Mouse (Mus musculus): Measurements from ENCODE around the gene Ift81. TPM values are rescaled to one million over a fixed set of nuclear protein-coding genes. Genes with fewer than 3 reads are reported as not detected.

Gene Ift81
- polyA plus RNA-seq, 1 experiment: not detected

DNA sequence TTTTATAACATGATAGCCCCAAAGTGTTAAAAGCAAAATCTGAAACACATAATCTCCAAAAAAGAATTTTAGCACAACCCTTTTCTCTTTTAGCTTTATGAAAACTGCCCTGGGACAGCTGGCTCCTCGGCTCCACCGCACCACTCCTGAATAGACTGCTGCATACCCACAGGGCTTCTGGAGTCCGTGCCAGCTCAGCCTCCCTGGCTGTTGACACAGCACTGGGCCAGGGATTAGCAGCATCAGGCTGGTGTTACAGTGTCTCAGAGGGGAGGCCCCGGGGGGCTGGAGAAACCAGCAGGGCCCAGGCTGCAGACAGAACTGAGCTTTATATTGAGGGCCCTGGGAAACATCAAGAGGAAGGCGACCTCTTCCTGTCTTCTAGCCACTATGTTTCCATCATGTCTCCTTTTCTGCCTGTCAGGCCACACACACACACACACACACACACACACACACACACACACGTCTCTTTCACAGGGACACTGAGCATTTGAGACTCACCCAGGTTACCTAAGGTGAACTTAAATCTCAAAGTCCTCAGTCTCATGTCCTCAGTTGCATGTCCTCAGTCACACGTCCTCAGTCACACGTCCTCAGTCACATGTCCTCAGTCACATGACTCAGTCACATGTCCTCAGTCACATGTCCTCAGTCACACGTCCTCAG lies 33.1 kb upstream of the Ift81 start:
- TF ChIP-seq CTCF (IDR thresholded peaks at IDR 0.05; ENCODE audit: insufficient read depth, low read depth, low read length) (no peak), POLR2A (IDR thresholded peaks at IDR 0.05; ENCODE audit: insufficient read depth, low read depth, low read length) (no peak)
- no peak overlapping the region for H3K4me3 ChIP-seq (ENCODE audit: insufficient read depth, low read depth, low read length)
- WGBS: 65% methylated on average over 9 of the region's 9 CpGs
- peaks cover 53% of the 10 kb centered on the region for H3K4me1 ChIP-seq (ENCODE audit: control insufficient read depth, insufficient read depth, low read length)
- H3K27ac ChIP-seq (ENCODE audit: insufficient read depth, low read depth, low read length): no peak overlapping the region

DNA sequence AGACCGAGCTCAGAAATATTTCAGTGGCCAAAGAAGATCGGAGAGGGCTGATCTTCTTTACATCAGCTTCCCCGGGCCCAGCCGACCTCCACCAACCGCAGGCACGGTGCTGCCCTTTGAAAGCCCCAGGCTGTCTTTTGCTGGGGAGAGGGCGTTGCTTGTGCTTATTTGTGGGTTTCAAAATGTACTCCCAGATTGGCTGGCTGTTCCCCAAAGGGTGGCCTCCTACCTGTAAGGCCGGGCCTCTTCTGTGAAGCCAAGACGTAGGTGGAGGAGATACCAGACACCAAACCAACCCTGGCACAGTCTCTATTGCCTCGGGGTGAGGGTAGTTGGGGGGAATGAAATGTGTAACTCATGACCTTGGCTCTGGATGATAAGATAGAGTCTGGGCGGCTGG lies 31.7 kb upstream of the Ift81 start:
- Histone ChIP-seq H3K4me1 (ENCODE audit: control insufficient read depth, insufficient read depth, low read length) (peaks cover 50% of the 10 kb centered on the region), H3K4me3 (ENCODE audit: insufficient read depth, low read depth, low read length) (no peak overlapping the region), H3K27ac (ENCODE audit: insufficient read depth, low read depth, low read length) (no peak overlapping the region)
- 94% methylated on average over 11 of the region's 11 CpGs for WGBS
- no peak for TF ChIP-seq POLR2A (IDR thresholded peaks at IDR 0.05; ENCODE audit: insufficient read depth, low read depth, low read length)
- TF ChIP-seq CTCF (IDR thresholded peaks at IDR 0.05; ENCODE audit: insufficient read depth, low read depth, low read length): no peak

DNA sequence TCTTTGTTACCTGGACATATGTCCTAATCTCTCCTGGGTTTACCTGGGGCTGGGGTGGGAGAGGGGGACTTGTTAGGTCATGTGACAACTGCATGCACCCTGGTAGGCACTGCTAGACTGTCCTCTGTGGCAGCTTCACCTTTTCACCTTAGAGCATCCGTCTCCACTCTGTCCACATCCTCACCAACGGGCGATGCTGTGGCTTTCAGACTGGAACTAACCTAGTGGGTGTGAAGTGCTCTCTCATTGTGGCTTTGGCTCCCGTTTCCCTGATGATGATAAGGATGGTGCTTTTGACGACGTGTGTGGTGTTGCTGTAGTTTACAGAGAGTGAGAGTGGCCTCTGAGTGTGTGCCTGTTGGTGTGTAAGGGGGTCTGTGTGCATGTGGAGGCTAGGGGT lies 31.0 kb upstream of the Ift81 start:
- TF ChIP-seq CTCF (IDR thresholded peaks at IDR 0.05; ENCODE audit: insufficient read depth, low read depth, low read length): no peak
- no peak for TF ChIP-seq POLR2A (IDR thresholded peaks at IDR 0.05; ENCODE audit: insufficient read depth, low read depth, low read length)
- H3K4me3 ChIP-seq (ENCODE audit: insufficient read depth, low read depth, low read length): no peak overlapping the region
- H3K4me1 ChIP-seq (ENCODE audit: control insufficient read depth, insufficient read depth, low read length): peaks cover 48% of the 10 kb centered on the region
- 94% methylated on average over 6 of the region's 6 CpGs for WGBS
- no peak overlapping the region for H3K27ac ChIP-seq (ENCODE audit: insufficient read depth, low read depth, low read length)

DNA sequence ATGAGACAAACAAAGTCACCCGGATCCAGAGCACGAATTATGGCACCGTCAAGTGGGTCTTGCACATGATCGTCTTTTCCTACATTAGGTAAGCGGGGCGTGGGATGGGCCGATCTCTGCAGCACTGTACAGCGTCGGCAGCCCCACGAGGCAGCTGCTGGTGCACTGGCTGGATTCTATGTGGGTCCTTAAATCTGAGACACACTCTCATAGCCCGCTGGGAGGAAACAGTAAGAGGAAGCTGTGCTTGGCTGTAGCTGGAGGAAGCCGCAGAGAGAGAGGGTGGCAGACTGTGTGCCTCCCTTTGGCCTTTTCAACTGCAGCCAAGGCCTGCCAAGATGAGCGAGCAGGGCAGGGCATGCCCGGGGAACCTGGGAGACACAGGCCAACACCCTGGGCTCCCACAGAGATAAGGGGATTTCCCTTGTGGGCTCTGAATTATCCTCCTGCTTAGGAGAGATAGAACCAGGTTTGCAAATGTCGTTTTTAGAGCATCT lies 29.8 kb upstream of the Ift81 start:
- 31% methylated on average over 15 of the region's 15 CpGs for WGBS
- peaks cover 40% of the 10 kb centered on the region for H3K4me1 ChIP-seq (ENCODE audit: control insufficient read depth, insufficient read depth, low read length)
- peak overlapping the region; percentile 33 for H3K4me3 ChIP-seq (ENCODE audit: insufficient read depth, low read depth, low read length)
- TF ChIP-seq POLR2A (IDR thresholded peaks at IDR 0.05; ENCODE audit: insufficient read depth, low read depth, low read length): no peak
- TF ChIP-seq CTCF (IDR thresholded peaks at IDR 0.05; ENCODE audit: insufficient read depth, low read depth, low read length): no peak
- peak overlapping the region; percentile 68 for H3K27ac ChIP-seq (ENCODE audit: insufficient read depth, low read depth, low read length)

DNA sequence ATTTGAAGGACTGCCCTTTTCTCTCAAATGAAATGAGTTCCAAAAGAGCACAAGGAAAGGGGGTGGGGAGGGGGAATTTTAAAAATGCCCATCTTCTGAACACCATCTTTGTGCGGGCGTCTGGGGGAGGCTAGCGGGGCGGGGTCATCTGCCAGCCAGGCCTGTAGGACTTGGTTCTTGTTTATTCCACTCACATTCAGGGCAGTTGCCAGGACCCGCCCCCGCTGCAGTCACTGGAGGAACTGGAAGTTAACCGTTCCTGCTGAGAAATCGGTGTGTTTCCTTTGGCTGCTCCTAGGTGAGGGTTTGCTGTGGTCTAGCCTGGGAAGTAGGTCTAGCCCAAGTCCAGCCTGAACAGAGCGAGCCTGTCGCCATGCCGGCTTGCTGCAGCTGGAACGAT lies 29.4 kb upstream of the Ift81 start, which contains the start of gene P2rx7:
TSS of gene P2rx7 (plus strand) at position 211 of the 400 bp plus-strand sequence.
- WGBS: 33% methylated on average over 12 of the region's 12 CpGs
- Histone ChIP-seq H3K4me1 (ENCODE audit: control insufficient read depth, insufficient read depth, low read length) (peaks cover 37% of the 10 kb centered on the region), H3K27ac (ENCODE audit: insufficient read depth, low read depth, low read length) (peak within 1 kb of the TSS; percentile 68), H3K4me3 (ENCODE audit: insufficient read depth, low read depth, low read length) (peak within 1 kb of the TSS; percentile 33)
- TF ChIP-seq CTCF (IDR thresholded peaks at IDR 0.05; ENCODE audit: insufficient read depth, low read depth, low read length) (no peak), POLR2A (IDR thresholded peaks at IDR 0.05; ENCODE audit: insufficient read depth, low read depth, low read length) (no peak)

DNA sequence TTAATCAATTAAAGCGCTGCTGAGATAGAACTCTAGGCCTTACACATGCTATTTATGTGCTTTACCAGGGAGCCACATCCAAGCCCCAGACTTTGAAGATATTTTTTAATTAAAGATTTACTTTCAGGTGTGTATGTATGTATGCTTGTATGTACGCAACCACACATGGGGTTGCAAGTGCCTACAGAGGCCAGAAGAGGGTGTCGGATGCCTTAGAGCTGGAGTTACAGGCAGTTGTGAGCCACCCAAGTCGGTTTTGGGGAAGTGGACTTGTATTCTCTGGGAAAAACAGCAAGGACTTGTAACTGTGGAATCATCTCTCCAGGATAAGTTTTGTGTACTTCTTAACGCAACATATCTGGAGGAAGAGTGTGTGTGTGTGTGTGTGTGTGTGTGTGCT lies 25.7 kb upstream of the Ift81 start:
- Histone ChIP-seq H3K4me3 (ENCODE audit: insufficient read depth, low read depth, low read length) (no peak overlapping the region), H3K27ac (ENCODE audit: insufficient read depth, low read depth, low read length) (no peak overlapping the region), H3K4me1 (ENCODE audit: control insufficient read depth, insufficient read depth, low read length) (peaks cover 26% of the 10 kb centered on the region)
- no peak for TF ChIP-seq POLR2A (IDR thresholded peaks at IDR 0.05; ENCODE audit: insufficient read depth, low read depth, low read length)
- TF ChIP-seq CTCF (IDR thresholded peaks at IDR 0.05; ENCODE audit: insufficient read depth, low read depth, low read length): no peak
- 85% methylated on average over 5 of the region's 5 CpGs for WGBS

DNA sequence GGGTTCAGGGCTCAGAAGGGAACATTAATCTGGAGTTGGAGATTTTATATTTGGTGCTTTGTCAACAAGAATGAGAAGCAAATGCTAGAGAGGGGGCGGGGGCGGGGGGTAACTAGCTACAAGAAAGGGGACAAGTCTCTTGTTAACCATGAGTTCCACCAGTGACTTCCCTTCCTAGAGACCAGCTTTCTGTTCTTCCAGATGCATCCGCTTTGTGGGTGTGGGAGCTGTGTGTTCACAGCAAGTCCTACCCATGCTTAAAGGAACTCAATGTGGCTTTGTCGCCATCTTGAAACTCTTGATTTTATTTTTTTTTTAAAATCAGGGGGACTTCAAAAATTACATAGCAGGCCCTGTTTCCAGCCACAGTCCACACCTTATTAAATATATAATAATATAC lies 25.2 kb upstream of the Ift81 start:
- WGBS: 93% methylated on average over 4 of the region's 4 CpGs
- no peak overlapping the region for H3K4me3 ChIP-seq (ENCODE audit: insufficient read depth, low read depth, low read length)
- no peak overlapping the region for H3K27ac ChIP-seq (ENCODE audit: insufficient read depth, low read depth, low read length)
- no peak for TF ChIP-seq POLR2A (IDR thresholded peaks at IDR 0.05; ENCODE audit: insufficient read depth, low read depth, low read length)
- no peak for TF ChIP-seq CTCF (IDR thresholded peaks at IDR 0.05; ENCODE audit: insufficient read depth, low read depth, low read length)
- H3K4me1 ChIP-seq (ENCODE audit: control insufficient read depth, insufficient read depth, low read length): peaks cover 26% of the 10 kb centered on the region

DNA sequence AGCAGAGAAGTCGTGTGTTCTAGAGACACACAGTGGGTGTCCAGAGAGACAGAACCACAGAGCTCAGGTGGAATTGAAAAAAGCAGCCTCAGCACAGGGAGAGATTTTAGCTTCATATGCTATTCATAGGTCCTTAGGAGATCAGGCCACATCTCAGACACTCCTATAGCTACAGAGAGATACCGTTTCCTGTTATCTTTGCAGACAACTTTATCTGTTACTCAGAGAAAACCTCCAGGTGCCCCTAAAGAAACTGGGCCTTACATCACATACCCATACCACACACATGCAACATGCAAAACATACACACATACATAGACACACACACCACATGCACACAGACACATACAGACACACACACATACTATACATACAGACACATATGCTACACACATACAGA lies 24.0 kb upstream of the Ift81 start:
- Histone ChIP-seq H3K4me3 (ENCODE audit: insufficient read depth, low read depth, low read length) (no peak overlapping the region), H3K4me1 (ENCODE audit: control insufficient read depth, insufficient read depth, low read length) (peaks cover 15% of the 10 kb centered on the region), H3K27ac (ENCODE audit: insufficient read depth, low read depth, low read length) (no peak overlapping the region)
- no peak for TF ChIP-seq CTCF (IDR thresholded peaks at IDR 0.05; ENCODE audit: insufficient read depth, low read depth, low read length)
- no peak for TF ChIP-seq POLR2A (IDR thresholded peaks at IDR 0.05; ENCODE audit: insufficient read depth, low read depth, low read length)
- 91% methylated on average over 2 of the region's 2 CpGs for WGBS

DNA sequence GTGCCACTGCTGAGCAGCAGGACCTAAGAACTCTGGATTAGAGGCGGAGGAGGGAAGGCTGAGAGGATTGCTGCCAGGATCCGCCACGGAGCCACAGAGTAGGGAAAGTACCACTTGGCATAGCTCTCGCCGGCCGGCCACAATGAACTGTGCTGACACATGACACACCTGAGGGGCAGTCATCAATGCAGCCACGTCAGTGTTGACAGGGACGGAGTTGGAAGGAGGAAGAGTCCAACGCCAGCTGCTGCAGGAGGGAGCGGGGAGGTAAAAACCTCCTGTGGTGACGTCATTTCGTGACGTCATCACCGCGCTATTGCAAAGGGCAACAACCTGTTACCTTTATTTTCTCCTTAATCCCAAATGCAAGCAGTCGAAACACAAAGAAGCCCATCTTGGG lies 22.6 kb upstream of the Ift81 start:
- no peak for TF ChIP-seq POLR2A (IDR thresholded peaks at IDR 0.05; ENCODE audit: insufficient read depth, low read depth, low read length)
- TF ChIP-seq CTCF (IDR thresholded peaks at IDR 0.05; ENCODE audit: insufficient read depth, low read depth, low read length): no peak
- peak overlapping the region; percentile 22; the same call in 1 of the 2 replicates for H3K4me3 ChIP-seq (ENCODE audit: insufficient read depth, low read depth, low read length)
- no peak overlapping the region for H3K27ac ChIP-seq (ENCODE audit: insufficient read depth, low read depth, low read length)
- peaks cover 13% of the 10 kb centered on the region for H3K4me1 ChIP-seq (ENCODE audit: control insufficient read depth, insufficient read depth, low read length)
- 29% methylated on average over 16 of the region's 16 CpGs for WGBS

All from olfactory bulb, adult 2 months (tissue).